Mouse (Mus musculus): ENCODE results near the gene Cpt1b. TPM values are rescaled to one million over a fixed set of nuclear protein-coding genes. Genes with fewer than 3 reads are reported as not detected.

The Cpt1b gene
- polyA plus RNA-seq, 1 experiment, result 4.3 TPM

- WGBS, result 87% methylated on average over 17 of the region's 17 CpGs
- H3K27ac ChIP-seq (ENCODE audit: control insufficient read depth, insufficient read depth, low read depth, low read length, poor library complexity), result no peak overlapping the region
- no peaks in the 10 kb centered on the region for H3K4me1 ChIP-seq (ENCODE audit: control insufficient read depth, insufficient read depth, low read length)
- no peak overlapping the region for H3K4me3 ChIP-seq (replicated peaks; ENCODE audit: control insufficient read depth, low read depth, low read length)
- no peak for TF ChIP-seq POLR2A (IDR thresholded peaks at IDR 0.05; ENCODE audit: borderline replicate concordance, control insufficient read depth, low read depth, low read length)
- no peak for TF ChIP-seq CTCF (IDR thresholded peaks at IDR 0.05; ENCODE audit: control insufficient read depth, insufficient read depth, low read length)
Observed at GRCm38 (mm10) chr15:89374801-89375534, 50.7 kb downstream of the Cpt1b start.

GRCm38 (mm10) chr15:89374340-89374739 is 51.3 kb downstream of the Cpt1b start:
- H3K4me3 ChIP-seq (replicated peaks; ENCODE audit: control insufficient read depth, low read depth, low read length), result peak overlapping the region; percentile 94
- TF ChIP-seq CTCF (IDR thresholded peaks at IDR 0.05; ENCODE audit: control insufficient read depth, insufficient read depth, low read length) (no peak), POLR2A (IDR thresholded peaks at IDR 0.05; ENCODE audit: borderline replicate concordance, control insufficient read depth, low read depth, low read length) (no peak)
- H3K27ac ChIP-seq (ENCODE audit: control insufficient read depth, insufficient read depth, low read depth, low read length, poor library complexity), result no peak overlapping the region
- 58% methylated on average over 9 of the region's 9 CpGs for WGBS
- H3K4me1 ChIP-seq (ENCODE audit: control insufficient read depth, insufficient read depth, low read length), result no peaks in the 10 kb centered on the region

DNA sequence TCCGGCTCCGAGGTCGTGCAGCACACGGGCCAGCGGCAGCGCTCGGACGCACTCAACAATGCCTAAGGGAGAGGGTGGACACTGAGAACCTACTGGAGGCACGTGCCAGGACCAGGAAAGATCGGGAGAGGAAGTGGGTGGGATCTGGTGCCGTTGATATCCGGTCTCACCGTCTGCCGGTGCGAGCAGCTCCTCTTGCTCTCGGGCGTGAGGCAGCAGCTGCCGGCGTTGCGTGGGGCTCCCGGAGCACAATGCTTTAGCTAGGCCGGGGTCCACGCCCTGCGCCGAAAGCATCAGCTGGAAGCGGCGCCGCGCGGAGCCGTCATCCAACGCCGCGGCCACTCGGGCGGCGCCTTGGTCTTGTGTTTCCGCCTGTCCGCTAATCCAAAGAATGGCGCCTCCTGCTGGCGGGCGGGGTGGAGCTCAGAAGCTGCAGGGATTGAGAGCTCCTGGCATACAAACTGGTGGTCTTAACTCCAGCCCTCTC is 51.9 kb downstream of the Cpt1b start, which contains the start of gene Sco2:
Sco2 (minus strand) TSS at position 85 of the 487 bp plus-strand sequence.
- WGBS, result under 1% methylated on average over 42 of the region's 42 CpGs
- peak; percentile 81 for TF ChIP-seq CTCF (IDR thresholded peaks at IDR 0.05; ENCODE audit: control insufficient read depth, insufficient read depth, low read length)
- peak; percentile 24; the same call in 1 of the 2 replicates for TF ChIP-seq POLR2A (IDR thresholded peaks at IDR 0.05; ENCODE audit: borderline replicate concordance, control insufficient read depth, low read depth, low read length)

DNA sequence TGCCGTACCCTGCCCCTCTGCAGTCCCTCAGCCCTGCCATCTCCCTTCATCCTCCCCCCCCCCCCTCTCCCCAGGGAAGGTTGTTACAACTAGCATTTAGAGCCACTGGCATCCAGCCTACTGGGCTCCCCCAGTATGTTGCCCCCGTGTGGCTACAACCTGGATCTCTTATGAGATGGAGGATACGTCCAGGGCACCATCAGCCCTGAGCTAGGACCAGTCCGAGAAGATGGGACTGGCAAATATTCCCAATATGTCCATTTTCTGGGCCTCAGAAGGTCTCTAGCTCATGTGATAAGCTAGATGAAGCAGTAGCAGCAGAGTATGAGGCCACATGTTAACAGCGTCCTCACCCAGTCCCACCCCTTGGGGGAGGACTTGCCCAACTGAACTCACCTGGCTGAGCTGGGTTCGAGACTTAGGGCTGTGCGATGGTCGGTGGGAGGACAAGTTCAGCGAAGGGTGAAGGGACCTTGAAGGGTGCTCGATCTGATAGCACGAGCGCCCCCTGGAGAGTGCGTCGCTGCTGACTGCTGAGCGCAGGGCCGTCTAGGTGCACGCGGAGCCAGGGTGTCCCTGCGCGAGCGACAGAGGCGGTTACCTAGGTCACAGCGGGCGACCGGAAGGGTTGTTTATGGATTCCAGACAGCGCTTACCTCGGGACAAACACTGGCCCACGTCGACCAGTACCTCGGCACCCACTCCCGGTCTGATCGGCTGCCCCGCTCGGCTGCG is 52.5 kb downstream of the Cpt1b start:
- TF ChIP-seq CTCF (IDR thresholded peaks at IDR 0.05; ENCODE audit: control insufficient read depth, insufficient read depth, low read length) (peak; percentile 80), POLR2A (IDR thresholded peaks at IDR 0.05; ENCODE audit: borderline replicate concordance, control insufficient read depth, low read depth, low read length) (no peak)
- WGBS, result 1% methylated on average over 35 of the region's 35 CpGs
- H3K4me1 ChIP-seq (ENCODE audit: control insufficient read depth, insufficient read depth, low read length), result no peaks in the 10 kb centered on the region

More for the DNA sequence above, 51.9 kb downstream of the Cpt1b start, which contains the start of gene Sco2:
- H3K4me1 ChIP-seq (ENCODE audit: control insufficient read depth, insufficient read depth, low read length), result no peaks in the 10 kb centered on the region
- H3K27ac ChIP-seq (ENCODE audit: control insufficient read depth, insufficient read depth, low read depth, low read length, poor library complexity), result peak within 1 kb of the TSS; percentile 85
- peak within 1 kb of the TSS; percentile 94 for H3K4me3 ChIP-seq (replicated peaks; ENCODE audit: control insufficient read depth, low read depth, low read length)

GRCm38 (mm10) chr15:89372536-89372935 is 53.1 kb downstream of the Cpt1b start:
- Histone ChIP-seq H3K4me1 (ENCODE audit: control insufficient read depth, insufficient read depth, low read length) (no peaks in the 10 kb centered on the region), H3K27ac (ENCODE audit: control insufficient read depth, insufficient read depth, low read depth, low read length, poor library complexity) (no peak overlapping the region), H3K4me3 (replicated peaks; ENCODE audit: control insufficient read depth, low read depth, low read length) (no peak overlapping the region)
- TF ChIP-seq CTCF (IDR thresholded peaks at IDR 0.05; ENCODE audit: control insufficient read depth, insufficient read depth, low read length) (no peak), POLR2A (IDR thresholded peaks at IDR 0.05; ENCODE audit: borderline replicate concordance, control insufficient read depth, low read depth, low read length) (no peak)
- 90% methylated on average over 7 of the region's 7 CpGs for WGBS

More for the DNA sequence above, 52.5 kb downstream of the Cpt1b start:
- H3K4me3 ChIP-seq (replicated peaks; ENCODE audit: control insufficient read depth, low read depth, low read length), result peak overlapping the region; percentile 94
- H3K27ac ChIP-seq (ENCODE audit: control insufficient read depth, insufficient read depth, low read depth, low read length, poor library complexity), result peak overlapping the region; percentile 85

GRCm38 (mm10) chr15:89372068-89372467 is 53.6 kb downstream of the Cpt1b start:
- TF ChIP-seq POLR2A (IDR thresholded peaks at IDR 0.05; ENCODE audit: borderline replicate concordance, control insufficient read depth, low read depth, low read length), result no peak
- no peak for TF ChIP-seq CTCF (IDR thresholded peaks at IDR 0.05; ENCODE audit: control insufficient read depth, insufficient read depth, low read length)
- Histone ChIP-seq H3K4me3 (replicated peaks; ENCODE audit: control insufficient read depth, low read depth, low read length) (no peak overlapping the region), H3K4me1 (ENCODE audit: control insufficient read depth, insufficient read depth, low read length) (no peaks in the 10 kb centered on the region), H3K27ac (ENCODE audit: control insufficient read depth, insufficient read depth, low read depth, low read length, poor library complexity) (no peak overlapping the region)
- WGBS, result 79% methylated on average over 13 of the region's 13 CpGs

Other genes starting within 250 kb of the Cpt1b start
- 11.1 and 30.9 TPM in 2 replicates for gene Plxnb2, start 245.1 kb downstream of the Cpt1b start, polyA plus RNA-seq (2011; ENCODE audit: insufficient read depth, insufficient read length, low replicate concordance, missing spikeins)
- 8.1 and 13.6 TPM in 2 replicates for gene Dennd6b, start 229.4 kb downstream of the Cpt1b start, polyA plus RNA-seq (2011; ENCODE audit: insufficient read depth, insufficient read length, low replicate concordance, missing spikeins)
- gene Ppp6r2, start 214.3 kb downstream of the Cpt1b start, polyA plus RNA-seq (2011; ENCODE audit: insufficient read depth, insufficient read length, low replicate concordance, missing spikeins), result 42.6 and 54.0 TPM in 2 replicates
- 54.0 and 160 TPM in 2 replicates for gene Sbf1, start 110.6 kb downstream of the Cpt1b start, polyA plus RNA-seq (2011; ENCODE audit: insufficient read depth, insufficient read length, low replicate concordance, missing spikeins)
- 2.7 TPM in 1 of 2 replicates, not detected in the other for gene Adm2, start 103.1 kb downstream of the Cpt1b start, polyA plus RNA-seq (2011; ENCODE audit: insufficient read depth, insufficient read length, low replicate concordance, missing spikeins)
- gene Miox, start 91.5 kb downstream of the Cpt1b start, polyA plus RNA-seq (2011; ENCODE audit: insufficient read depth, insufficient read length, low replicate concordance, missing spikeins), result 15.5 TPM in 1 of 2 replicates, not detected in the other
- 16.7 and 42.0 TPM in 2 replicates for gene Lmf2, start 70.2 kb downstream of the Cpt1b start, polyA plus RNA-seq (2011; ENCODE audit: insufficient read depth, insufficient read length, low replicate concordance, missing spikeins)
- 144 and 191 TPM in 2 replicates for gene Ncaph2, start 70.1 kb downstream of the Cpt1b start, polyA plus RNA-seq (2011; ENCODE audit: insufficient read depth, insufficient read length, low replicate concordance, missing spikeins)
- 3.5 and 7.7 TPM in 2 replicates for gene Sco2, start 52.0 kb downstream of the Cpt1b start, polyA plus RNA-seq (2011; ENCODE audit: insufficient read depth, insufficient read length, low replicate concordance, missing spikeins)
- not detected in 2 replicates for gene Tymp, start 48.8 kb downstream of the Cpt1b start, polyA plus RNA-seq (2011; ENCODE audit: insufficient read depth, insufficient read length, low replicate concordance, missing spikeins)
- gene Odf3b, start 46.6 kb downstream of the Cpt1b start, polyA plus RNA-seq (2011; ENCODE audit: insufficient read depth, insufficient read length, low replicate concordance, missing spikeins), result 1.7 and 4.9 TPM in 2 replicates
- gene Klhdc7b, start 40.9 kb downstream of the Cpt1b start, polyA plus RNA-seq (2011; ENCODE audit: insufficient read depth, insufficient read length, low replicate concordance, missing spikeins), result not detected in 2 replicates
- gene Syce3, start 15.4 kb downstream of the Cpt1b start, polyA plus RNA-seq (2011; ENCODE audit: insufficient read depth, insufficient read length, low replicate concordance, missing spikeins), result not detected in 2 replicates
- 1.5 TPM in 1 of 2 replicates, not detected in the other for gene C730034F03Rik, start 3.7 kb upstream of the Cpt1b start, polyA plus RNA-seq (2011; ENCODE audit: insufficient read depth, insufficient read length, low replicate concordance, missing spikeins)
- 1.9 and 5.4 TPM in 2 replicates for gene Gm44502, start 3.8 kb upstream of the Cpt1b start, polyA plus RNA-seq (2011; ENCODE audit: insufficient read depth, insufficient read length, low replicate concordance, missing spikeins)
- gene Chkb, start 4.0 kb upstream of the Cpt1b start, polyA plus RNA-seq (2011; ENCODE audit: insufficient read depth, insufficient read length, low replicate concordance, missing spikeins), result 62.9 and 126 TPM in 2 replicates
- gene Mapk8ip2, start 28.1 kb upstream of the Cpt1b start, polyA plus RNA-seq (2011; ENCODE audit: insufficient read depth, insufficient read length, low replicate concordance, missing spikeins), result not detected in 2 replicates
- gene Arsa, start 51.6 kb upstream of the Cpt1b start, polyA plus RNA-seq (2011; ENCODE audit: insufficient read depth, insufficient read length, low replicate concordance, missing spikeins), result 4.1 and 7.2 TPM in 2 replicates
- 19.5 and 23.6 TPM in 2 replicates for gene Shank3, start 73.8 kb upstream of the Cpt1b start, polyA plus RNA-seq (2011; ENCODE audit: insufficient read depth, insufficient read length, low replicate concordance, missing spikeins)
- gene Acr, start 142.5 kb upstream of the Cpt1b start, polyA plus RNA-seq (2011; ENCODE audit: insufficient read depth, insufficient read length, low replicate concordance, missing spikeins), result not detected in 2 replicates
- 2.3 and 2.4 TPM in 2 replicates for gene Rabl2, start 166.1 kb upstream of the Cpt1b start, polyA plus RNA-seq (2011; ENCODE audit: insufficient read depth, insufficient read length, low replicate concordance, missing spikeins)

All from bone marrow, adult 2 months (tissue).